Mouse (Mus musculus) midbrain, embryonic 11.5 days (tissue): ENCODE measurements around the gene Sh3bp4. TPM values are rescaled to one million over a fixed set of nuclear protein-coding genes. Genes with fewer than 3 reads are reported as not detected.

ENCODE experiments used
- ATAC-seq: fragments of 200-750 bp; cut with Nextera tagmentation; 2 replicates; pipeline ENCODE4 v1.8.0; 2017; ENCODE audit warnings: moderate TSS enrichment, moderate library complexity; ENCODE audit not compliant: low FRiP score
- DNase-seq: peaks from one replicate; pipeline ENCODE4 v3.0.0; 2015; ENCODE audit warnings: low spot score; ENCODE audit errors: missing footprints
- H3K27ac ChIP-seq: fragments of 300-500 bp; sonication (generic); 2 replicates; pipeline ENCODE4 v1.5.1; 2014; ENCODE audit warnings: low read depth, low read length
- H3K27me3 ChIP-seq: fragments of 300-500 bp; sonication (generic); 2 replicates; pipeline ENCODE4 v1.6.1; 2014; ENCODE audit warnings: mild to moderate bottlenecking, low read length, moderate library complexity, mixed read lengths; ENCODE audit not compliant: control insufficient read depth, insufficient read depth
- H3K36me3 ChIP-seq: fragments of 300-500 bp; sonication (generic); 2 replicates; pipeline ENCODE4 v1.6.1; 2014; ENCODE audit warnings: mild to moderate bottlenecking, low read length, moderate library complexity, mixed read lengths; ENCODE audit not compliant: control insufficient read depth, insufficient read depth
- H3K4me1 ChIP-seq: fragments of 300-500 bp; sonication (generic); 2 replicates; pipeline ENCODE4 v1.6.1; 2014; ENCODE audit warnings: low read length; ENCODE audit not compliant: control insufficient read depth, insufficient read depth
- H3K4me2 ChIP-seq: fragments of 300-500 bp; sonication (generic); 2 replicates; pipeline ENCODE4 v1.6.1; 2014; ENCODE audit warnings: mild to moderate bottlenecking, moderate library complexity
- H3K4me3 ChIP-seq: fragments of 300-500 bp; sonication (generic); 2 replicates; pipeline ENCODE4 v1.5.1; 2014; ENCODE audit warnings: low read depth, low read length
- H3K9ac ChIP-seq: fragments of 300-500 bp; sonication (generic); 2 replicates; pipeline ENCODE4 v1.6.1; 2014; ENCODE audit warnings: low read length
- H3K9me3 ChIP-seq: fragments of 300-500 bp; sonication (generic); 2 replicates; pipeline ENCODE4 v1.6.1; 2016; ENCODE audit warnings: low read length; ENCODE audit not compliant: control insufficient read depth
- WGBS: fragments of 180-500 bp; shearing (Covaris S2); extraction: QIAGEN DNeasy Blood & Tissue Kit; methylation state at CpG from one replicate; pipeline ENCODE4 v1.1.7; 2014; 5-methylcytosine and 5-hydroxymethylcytosine counted together
- polyA plus RNA-seq: library from polyadenylated mRNA; unstranded; fragments of >200 nt; fragmentation: Nextera tagmentation; extraction: Ambion mirVana; gene quantifications from 2 replicates; pipeline ENCODE4 v1.2.1, GENCODE M21; 2014

The Sh3bp4 gene
- polyA plus RNA-seq, 1 experiment from 2014 or later, result 18.6 TPM

DNA sequence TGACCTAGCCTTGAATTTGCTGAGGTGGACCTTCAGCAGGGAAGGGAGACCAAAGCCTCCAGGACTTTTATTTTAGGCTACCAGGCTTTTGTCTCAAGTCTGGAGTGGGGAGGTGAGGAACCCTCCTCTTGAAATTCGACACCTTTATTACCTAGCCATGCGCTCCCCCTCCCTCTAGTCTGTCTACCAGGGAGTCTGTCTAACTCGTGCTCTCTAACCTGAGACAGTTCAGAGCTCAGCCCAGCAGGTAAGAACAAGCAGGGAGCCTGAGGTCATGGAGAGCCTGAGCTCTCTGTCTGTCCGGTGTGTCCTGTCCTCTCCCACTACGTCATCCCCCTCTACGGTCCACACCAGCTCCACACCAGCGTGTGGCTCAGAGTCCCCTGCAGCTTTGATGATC is 39.6 kb downstream of the Sh3bp4 start:
- Histone ChIP-seq H3K9me3 (no peaks in the 10 kb centered on the region), H3K4me2 (no peak overlapping the region), H3K4me1 (peaks cover 17% of the 10 kb centered on the region), H3K27ac (no peak overlapping the region), H3K4me3 (no peak overlapping the region), H3K9ac (no peak overlapping the region), H3K36me3 (no peaks in the 10 kb centered on the region), H3K27me3 (no peaks in the 10 kb centered on the region)
- 64% methylated on average over 7 of the region's 7 CpGs for WGBS
- DNase-seq, result no peak
- ATAC-seq, result no peak

DNA sequence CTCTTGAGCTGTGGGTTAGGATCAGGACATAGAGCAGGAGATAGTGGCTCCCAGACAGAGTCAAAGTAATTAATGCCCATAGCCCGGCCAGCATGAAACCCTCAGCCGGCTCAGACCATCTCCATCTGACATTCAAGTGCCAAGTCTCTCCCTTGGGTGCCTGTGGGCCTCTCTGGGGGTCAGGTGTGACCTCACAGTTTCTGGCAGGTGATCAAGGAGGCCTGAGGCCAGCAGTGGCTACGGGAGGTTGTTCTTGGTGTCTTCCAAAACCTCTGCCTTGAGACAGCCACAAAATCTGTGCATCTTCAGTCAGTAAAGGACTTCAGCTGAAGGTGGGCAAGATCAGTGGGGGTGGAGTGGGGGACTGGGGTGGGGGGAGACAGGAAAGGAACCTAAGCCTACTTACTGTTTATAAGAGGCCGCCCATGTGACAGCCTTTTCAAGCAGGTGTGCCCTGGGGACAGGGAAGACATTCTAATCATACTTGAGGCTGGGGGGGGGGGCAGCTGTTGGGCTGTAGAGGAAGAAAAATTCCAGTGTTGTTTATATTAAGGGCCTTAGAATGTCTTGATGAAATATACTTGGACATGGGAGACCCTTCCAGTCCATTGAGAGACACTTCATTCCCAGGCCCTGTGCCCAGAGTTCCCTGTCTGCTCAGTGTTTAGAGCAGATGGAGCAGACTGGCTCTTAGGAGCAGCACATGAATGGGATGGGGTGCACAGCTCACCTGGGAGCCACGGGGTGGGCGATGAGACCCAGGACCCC is 40.7 kb downstream of the Sh3bp4 start:
- Histone ChIP-seq H3K4me3 (no peak overlapping the region), H3K4me1 (peaks cover 17% of the 10 kb centered on the region), H3K9me3 (no peaks in the 10 kb centered on the region), H3K4me2 (no peak overlapping the region), H3K27ac (no peak overlapping the region), H3K27me3 (no peaks in the 10 kb centered on the region), H3K36me3 (no peaks in the 10 kb centered on the region), H3K9ac (no peak overlapping the region)
- no peak for ATAC-seq
- no peak for DNase-seq
- 89% methylated on average over 6 of the region's 6 CpGs for WGBS

DNA sequence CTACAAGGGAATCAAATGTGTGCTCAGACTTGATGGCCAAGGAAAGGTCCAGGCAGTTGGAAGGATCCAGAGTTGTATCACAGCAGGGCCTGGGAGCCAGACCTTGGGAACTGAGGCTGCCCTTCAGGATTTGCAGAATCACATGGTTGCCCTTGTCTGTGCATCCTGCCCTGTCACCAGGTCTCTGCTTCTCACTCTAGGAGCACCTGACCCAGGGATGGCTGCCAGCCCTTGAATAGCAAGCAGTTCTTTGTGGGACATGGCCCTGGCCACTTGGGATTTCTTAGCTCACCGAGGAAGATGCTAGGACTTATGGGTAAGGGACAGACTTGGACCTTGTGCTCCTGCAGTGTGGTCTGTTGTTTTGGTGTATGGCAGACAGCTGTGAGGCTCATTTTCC is 42.3 kb downstream of the Sh3bp4 start:
- no peaks in the 10 kb centered on the region for H3K9me3 ChIP-seq
- H3K36me3 ChIP-seq, result no peaks in the 10 kb centered on the region
- no peak overlapping the region for H3K4me2 ChIP-seq
- DNase-seq (no peak), ATAC-seq (no peak)
- no peak overlapping the region for H3K9ac ChIP-seq
- H3K4me1 ChIP-seq, result peaks cover 12% of the 10 kb centered on the region
- WGBS, result 90% methylated on average over 1 of the region's 1 CpGs
- H3K27me3 ChIP-seq, result no peaks in the 10 kb centered on the region
- H3K27ac ChIP-seq, result no peak overlapping the region
- H3K4me3 ChIP-seq, result no peak overlapping the region

DNA sequence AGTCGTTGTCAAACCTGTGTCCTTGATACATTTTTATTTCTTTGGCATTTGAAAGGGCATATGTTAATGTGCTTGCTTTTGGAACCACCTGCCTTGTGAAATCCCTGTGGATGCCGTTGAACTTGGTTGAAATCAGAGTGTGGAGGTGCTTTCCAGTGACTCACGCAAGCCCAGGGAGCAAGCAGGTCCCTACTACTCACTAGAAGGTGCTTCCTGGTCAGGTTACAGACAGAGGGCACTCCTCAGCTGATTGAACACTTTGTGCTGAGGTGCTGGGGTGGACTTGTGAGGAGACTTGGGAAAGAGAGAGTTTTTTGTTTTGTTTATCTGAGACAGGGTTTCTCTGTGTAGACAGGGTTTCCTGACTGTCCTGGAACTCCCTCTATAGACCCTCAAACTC is 43.5 kb downstream of the Sh3bp4 start:
- H3K9me3 ChIP-seq, result no peaks in the 10 kb centered on the region
- no peak overlapping the region for H3K4me2 ChIP-seq
- H3K27ac ChIP-seq, result no peak overlapping the region
- 97% methylated on average over 3 of the region's 3 CpGs for WGBS
- H3K9ac ChIP-seq, result no peak overlapping the region
- ATAC-seq (no peak), DNase-seq (no peak)
- no peak overlapping the region for H3K4me3 ChIP-seq
- no peaks in the 10 kb centered on the region for H3K27me3 ChIP-seq
- H3K4me1 ChIP-seq, result peaks cover under 1% of the 10 kb centered on the region
- no peaks in the 10 kb centered on the region for H3K36me3 ChIP-seq

DNA sequence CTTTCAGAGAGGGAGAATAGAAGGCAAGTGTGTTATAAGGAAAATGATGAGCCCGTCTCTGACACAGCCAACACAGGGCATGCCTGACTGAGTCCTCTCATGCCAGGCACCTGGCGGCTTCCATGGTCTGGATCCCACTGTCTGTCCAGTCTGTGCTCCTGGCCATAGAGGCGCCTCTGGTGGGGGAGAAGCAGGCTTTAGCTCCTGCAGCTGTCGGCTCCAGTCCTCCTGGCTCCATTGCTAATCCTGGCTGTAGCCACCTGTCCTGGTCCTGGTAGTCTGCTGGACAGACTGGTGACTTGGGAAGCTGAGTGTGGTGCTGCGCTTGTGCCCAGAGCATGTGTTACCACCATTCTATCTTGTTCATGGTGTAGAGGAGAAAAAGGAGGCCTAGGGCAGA is 46.8 kb downstream of the Sh3bp4 start:
- H3K27ac ChIP-seq, result no peak overlapping the region
- 64% methylated on average over 5 of the region's 5 CpGs for WGBS

DNA sequence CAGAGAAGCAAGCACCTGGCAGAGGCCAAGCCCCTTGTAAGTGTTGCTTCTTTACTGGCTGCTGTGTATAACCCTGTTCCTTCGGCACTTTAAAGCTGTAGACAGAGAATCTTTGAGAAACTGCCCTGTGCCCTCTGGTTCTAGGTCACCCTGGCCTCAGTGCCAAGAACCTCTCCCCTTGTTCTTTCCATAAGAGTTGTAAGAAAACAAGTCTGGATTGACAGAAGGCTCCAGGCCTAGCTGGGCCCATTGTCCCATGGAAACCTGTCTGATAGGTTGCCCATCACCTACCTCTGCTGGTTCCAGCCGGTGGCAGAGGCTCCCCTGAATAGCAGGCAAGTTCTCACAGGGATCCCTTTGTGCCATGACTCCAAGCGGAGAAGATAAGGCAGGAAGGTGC is 47.9 kb downstream of the Sh3bp4 start:
- Histone ChIP-seq H3K27ac (no peak overlapping the region), H3K4me2 (no peak overlapping the region), H3K4me3 (no peak overlapping the region), H3K27me3 (no peaks in the 10 kb centered on the region), H3K4me1 (no peaks in the 10 kb centered on the region; the same call in 1 of the 2 replicates), H3K36me3 (no peaks in the 10 kb centered on the region), H3K9me3 (no peaks in the 10 kb centered on the region), H3K9ac (no peak overlapping the region)
- DNase-seq, result no peak
- WGBS, result 82% methylated on average over 3 of the region's 3 CpGs
- ATAC-seq, result no peak

More for the DNA sequence above, 46.8 kb downstream of the Sh3bp4 start:
- no peak for ATAC-seq
- Histone ChIP-seq H3K27me3 (no peaks in the 10 kb centered on the region), H3K4me3 (no peak overlapping the region), H3K9me3 (no peaks in the 10 kb centered on the region), H3K9ac (no peak overlapping the region), H3K4me1 (no peaks in the 10 kb centered on the region; the same call in 1 of the 2 replicates), H3K36me3 (no peaks in the 10 kb centered on the region), H3K4me2 (no peak overlapping the region)
- no peak for DNase-seq

DNA sequence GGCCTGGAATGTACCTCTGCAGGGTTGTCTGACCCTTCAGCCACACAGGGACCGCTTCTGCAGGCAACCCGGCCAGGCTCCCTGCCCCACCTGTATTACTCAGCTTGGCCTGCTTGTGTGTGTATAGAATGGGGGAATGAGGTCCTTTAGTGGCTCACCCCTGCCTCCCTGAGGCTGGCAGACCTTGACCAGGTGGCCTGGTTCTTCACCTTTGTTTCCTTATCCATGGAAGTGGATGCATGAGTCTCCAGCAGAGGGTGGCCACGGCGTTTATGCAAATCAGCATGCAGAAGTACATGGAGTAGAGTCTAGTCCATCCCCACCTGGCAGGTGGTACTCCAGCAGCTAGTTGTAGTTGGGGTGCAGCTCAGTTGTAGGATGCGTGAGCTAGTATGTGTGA is 48.6 kb downstream of the Sh3bp4 start:
- WGBS, result 91% methylated on average over 5 of the region's 5 CpGs
- no peak overlapping the region for H3K27ac ChIP-seq
- ATAC-seq, result no peak
- H3K27me3 ChIP-seq, result no peaks in the 10 kb centered on the region
- no peaks in the 10 kb centered on the region; the same call in 1 of the 2 replicates for H3K4me1 ChIP-seq
- no peak for DNase-seq
- no peak overlapping the region for H3K4me2 ChIP-seq
- no peaks in the 10 kb centered on the region for H3K9me3 ChIP-seq
- no peak overlapping the region for H3K9ac ChIP-seq
- H3K4me3 ChIP-seq, result no peak overlapping the region
- no peaks in the 10 kb centered on the region for H3K36me3 ChIP-seq

DNA sequence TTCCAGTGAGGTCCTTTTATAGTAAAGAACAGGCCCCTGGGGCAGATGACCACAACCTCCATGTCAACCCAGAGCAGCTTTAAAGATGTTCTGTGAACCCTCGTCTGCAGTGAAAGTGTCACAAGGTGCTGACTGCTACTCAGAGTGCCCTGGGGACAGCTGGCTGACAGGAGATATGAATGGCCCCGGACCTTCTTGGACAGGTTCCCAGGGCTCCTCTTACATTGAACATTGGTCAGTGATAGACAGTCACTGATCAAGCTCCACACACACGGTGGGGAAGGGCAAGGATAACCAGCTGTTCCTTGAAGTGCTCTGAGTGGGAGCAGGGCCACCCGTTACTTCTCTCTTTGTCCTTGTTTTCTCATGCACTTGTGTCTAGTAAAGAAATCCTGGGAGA is 50.1 kb downstream of the Sh3bp4 start:
- H3K27ac ChIP-seq, result no peak overlapping the region
- no peaks in the 10 kb centered on the region for H3K9me3 ChIP-seq
- no peak overlapping the region for H3K4me2 ChIP-seq
- no peaks in the 10 kb centered on the region for H3K36me3 ChIP-seq
- H3K27me3 ChIP-seq, result no peaks in the 10 kb centered on the region
- ATAC-seq, result no peak
- no peaks in the 10 kb centered on the region; the same call in 1 of the 2 replicates for H3K4me1 ChIP-seq
- H3K9ac ChIP-seq, result no peak overlapping the region
- H3K4me3 ChIP-seq, result no peak overlapping the region
- DNase-seq, result no peak
- 80% methylated on average over 4 of the region's 4 CpGs for WGBS

GRCm38 (mm10) chr1:89121466-89121865 is 51.3 kb downstream of the Sh3bp4 start:
- WGBS, result 86% methylated on average over 8 of the region's 8 CpGs
- no peaks in the 10 kb centered on the region; the same call in 1 of the 2 replicates for H3K4me1 ChIP-seq
- H3K9ac ChIP-seq, result no peak overlapping the region
- no peak overlapping the region for H3K27ac ChIP-seq
- DNase-seq, result no peak
- ATAC-seq, result no peak
- H3K4me2 ChIP-seq, result no peak overlapping the region
- H3K4me3 ChIP-seq, result no peak overlapping the region
- no peaks in the 10 kb centered on the region for H3K9me3 ChIP-seq
- no peaks in the 10 kb centered on the region for H3K27me3 ChIP-seq
- no peaks in the 10 kb centered on the region for H3K36me3 ChIP-seq
